Mouse (Mus musculus) adrenal gland, adult 2 months (tissue): ENCODE results near the gene Clec4g. TPM values are rescaled to one million over a fixed set of nuclear protein-coding genes. Genes with fewer than 3 reads are reported as not detected.
"Not testable (repeated sequence)": the region's sequence is repeated elsewhere in the genome, so short reads cannot be mapped to it uniquely, and the experiment has no call there.

ENCODE experiments used
- DNase-seq: peaks from one replicate; pipeline ENCODE4 v3.0.0; 2021
- long read RNA-seq: library from polyadenylated mRNA; stranded (forward); transcript quantifications from one replicate; pipeline ENCODE4 v2.0.0, GENCODE M21; 2021
- polyA plus RNA-seq: library from polyadenylated mRNA; depleted of rRNA; stranded (reverse); fragments of >200 nt; gene quantifications from 2 replicates; pipeline ENCODE4 v1.2.3, GENCODE M21; 2012; rRNA removed
- total RNA-seq, 2 experiments: library from RNA; stranded (reverse); gene quantifications; 2 replicates each; pipeline ENCODE4 v1.2.3; 2021

The Clec4g gene
- total RNA-seq = under 1 TPM in 1 of 2 experiments, not detected in 1; 0.24 TPM
- 0.08 TPM in 1 of 2 replicates, not detected in the other for polyA plus RNA-seq
- long read RNA-seq = 0 reads

- no peak for DNase-seq
Observed at GRCm38 (mm10) chr8:3720551-3720950, at the start of gene Clec4g. Gene Clec4g (minus strand): TSS chr8:3720651.

GRCm38 (mm10) chr8:3768641-3769040 is 48.2 kb upstream of the Clec4g start:
- not testable (repeated sequence) for DNase-seq

DNA sequence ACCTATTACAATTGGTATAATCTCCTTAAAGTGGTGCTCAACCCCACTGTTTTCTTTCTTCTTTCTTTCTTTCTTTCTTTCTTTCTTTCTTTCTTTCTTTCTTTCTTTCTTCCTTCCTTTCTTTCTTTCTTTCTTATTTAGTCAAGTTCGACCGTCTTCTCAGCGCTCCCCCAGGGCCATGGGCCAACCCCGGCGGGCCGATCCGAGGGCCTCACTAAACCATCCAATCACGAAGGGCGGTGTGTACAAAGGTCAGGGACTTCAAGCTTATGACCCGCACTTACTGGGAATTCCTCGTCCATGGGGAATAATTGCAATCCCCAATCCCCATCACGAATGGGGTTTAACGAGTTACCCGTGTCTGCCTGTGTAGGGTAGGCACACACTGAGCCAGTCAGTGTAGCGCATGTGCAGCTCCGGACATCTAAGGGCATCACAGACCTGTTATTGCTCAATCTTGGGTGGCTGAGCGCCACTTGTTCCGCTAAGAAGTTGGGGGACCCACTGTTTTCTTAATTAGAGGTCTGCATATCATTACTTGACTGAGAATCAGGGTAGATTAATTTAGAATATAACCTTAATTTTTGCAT is 33.9 kb upstream of the Clec4g start:
- peak; percentile 40 for DNase-seq

GRCm38 (mm10) chr8:3748761-3749160 is 28.3 kb upstream of the Clec4g start, which contains the start of gene Cd209a:
Gene Cd209a (minus strand): TSS chr8:3748984.
- no peak for DNase-seq

GRCm38 (mm10) chr8:3736947-3737346 is 16.5 kb upstream of the Clec4g start:
- no peak for DNase-seq

DNA sequence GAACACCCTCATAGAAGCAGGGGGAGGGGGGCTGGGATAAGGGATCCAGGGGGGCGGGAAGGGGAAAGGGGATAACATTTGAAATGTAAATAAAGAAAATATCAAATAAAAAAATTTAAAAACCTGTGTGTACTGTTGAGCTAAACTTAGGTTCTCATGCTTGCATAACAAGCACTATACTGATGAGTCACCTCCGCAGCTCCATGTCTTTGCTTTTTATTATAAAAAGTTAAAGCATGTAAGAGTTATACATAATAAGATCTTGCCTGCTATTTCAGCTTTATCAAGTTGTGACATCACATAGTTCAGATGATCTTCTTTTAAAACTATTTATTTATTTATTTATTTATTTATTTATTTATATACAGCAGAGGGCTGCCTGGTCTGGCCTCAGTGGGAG is 15.1 kb upstream of the Clec4g start:
- DNase-seq = no peak

- DNase-seq = no peak
Observed at GRCm38 (mm10) chr8:3734084-3734483, 13.6 kb upstream of the Clec4g start.

- DNase-seq = no peak
Observed at GRCm38 (mm10) chr8:3721041-3721440, 590 bp upstream of the Clec4g start.

DNA sequence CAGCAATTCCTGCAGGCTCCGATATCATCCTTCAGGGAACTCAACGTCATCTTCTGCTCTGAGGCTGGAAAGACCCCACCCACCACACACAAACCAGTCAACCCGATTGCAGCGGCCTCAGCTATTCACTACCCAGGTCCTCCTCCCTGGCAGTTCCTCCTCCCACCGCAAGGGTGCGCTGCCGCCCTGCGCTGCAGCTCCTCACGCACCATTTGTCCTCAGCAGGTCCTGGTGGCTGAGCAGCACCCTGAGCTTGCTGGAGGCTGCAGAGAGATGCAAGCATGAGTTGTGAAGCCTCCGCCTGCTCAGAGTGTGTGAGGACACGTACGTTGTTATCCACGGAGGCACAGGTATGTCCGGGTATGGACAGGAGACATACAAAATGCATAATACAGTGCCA is 1.9 kb downstream of the Clec4g start:
- DNase-seq = peak; percentile 76

GRCm38 (mm10) chr8:3717321-3717954 is 3.0 kb downstream of the Clec4g start:
- no peak for DNase-seq

GRCm38 (mm10) chr8:3711646-3712045 is 8.8 kb downstream of the Clec4g start:
- DNase-seq = no peak

GRCm38 (mm10) chr8:3710312-3710711 is 10.1 kb downstream of the Clec4g start:
- no peak for DNase-seq

GRCm38 (mm10) chr8:3707611-3708010 is 12.8 kb downstream of the Clec4g start:
- no peak for DNase-seq

DNA sequence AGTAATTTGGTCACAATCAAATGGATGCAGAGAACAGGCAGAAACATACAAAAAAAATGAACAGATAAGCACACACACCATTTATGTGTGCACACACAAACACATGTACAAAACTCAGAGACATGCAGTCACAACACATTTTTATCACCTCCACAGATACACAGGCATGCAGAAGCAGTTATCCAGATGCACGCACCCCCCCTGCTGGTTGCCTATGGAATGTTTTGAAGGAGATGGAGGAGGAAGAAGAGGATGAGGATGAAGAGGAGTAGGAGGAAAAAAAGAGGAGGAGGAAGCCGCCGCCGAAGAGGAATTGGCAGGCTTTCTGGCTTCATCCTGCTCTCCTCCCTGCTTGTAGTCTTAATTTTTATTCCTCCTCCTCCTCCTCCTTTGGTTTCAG is 14.7 kb downstream of the Clec4g start:
- DNase-seq = peak; percentile 9

GRCm38 (mm10) chr8:3701491-3701890 is 19.0 kb downstream of the Clec4g start:
- DNase-seq = no peak

- no peak for DNase-seq
Observed at GRCm38 (mm10) chr8:3694121-3694520, 26.3 kb downstream of the Clec4g start, which contains the start of gene Fcer2a. Gene Fcer2a (minus strand): TSS chr8:3694175.

DNA sequence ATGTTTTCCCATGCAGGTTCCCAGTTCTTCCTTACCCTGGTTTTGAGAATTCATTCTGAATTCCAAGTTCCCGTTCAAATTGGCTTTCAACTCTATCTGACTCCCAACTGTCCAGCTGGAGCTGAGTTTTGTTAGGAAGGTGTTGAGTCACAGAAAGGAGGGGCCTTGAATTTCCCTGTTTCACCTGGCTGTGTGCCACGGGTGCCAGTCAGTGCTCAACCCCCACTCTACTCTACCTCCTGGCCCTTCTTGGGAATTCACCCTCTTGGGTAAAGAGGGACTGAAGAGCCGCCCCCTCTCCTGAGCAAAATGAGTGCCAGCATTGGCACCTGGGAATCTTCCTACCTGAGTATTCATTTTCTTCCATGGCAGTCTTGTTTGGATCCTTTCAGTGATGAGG is 29.7 kb downstream of the Clec4g start:
- DNase-seq = no peak

- no peak for DNase-seq
Observed at GRCm38 (mm10) chr8:3687537-3687936, 32.9 kb downstream of the Clec4g start.

- DNase-seq = no peak
Observed at GRCm38 (mm10) chr8:3685422-3685821, 35.0 kb downstream of the Clec4g start.

- DNase-seq = no peak
Observed at GRCm38 (mm10) chr8:3684530-3684929, 35.9 kb downstream of the Clec4g start.

GRCm38 (mm10) chr8:3683408-3684176 is 36.9 kb downstream of the Clec4g start:
- DNase-seq = no peak

- no peak for DNase-seq
Observed at GRCm38 (mm10) chr8:3682435-3682834, 38.0 kb downstream of the Clec4g start.

- DNase-seq = no peak
Observed at GRCm38 (mm10) chr8:3679656-3680055, 40.8 kb downstream of the Clec4g start.
